In genomic region chr15:95791855-95792254, GRCm38 (mm10) we compare ENCODE assay signal across 8 mouse cellular contexts. TPM values are rescaled to one million over a fixed set of nuclear protein-coding genes. Genes with fewer than 3 reads are reported as not detected.
DNase-seq lines count a peak whose midpoint lies in the region; ATAC-seq and TF ChIP-seq lines count a peak whose summit lies in the region.

No protein-coding gene starts in this region.

- H3K79me2 ChIP-seq in CH12.LX (replicated peaks; ENCODE audit: control insufficient read depth, extremely low read depth, insufficient read depth, poor library complexity, severe bottlenecking) (peaks cover 40% of the 10 kb centered on the region), macrophage (ENCODE audit: inconsistent target) (peaks cover 59% of the 10 kb centered on the region)

- dilution Hi-C loops in CH12.LX (cut with MboI; ENCODE audit: extremely low pct_ligation_motif_present, extremely low pct_unique_long_range_greater_than_20kb, low sequenced_read_pairs), result no loop called here

- DNase-seq in heart, adult 9 months (ENCODE audit: low spot score in 2 of 2), result no peak
- no peak for DNase-seq in CH12.LX (ENCODE audit: extremely low read depth)
- no peak for DNase-seq in forebrain, postnatal 0 days
- no peak for DNase-seq in ovary, adult 18-20 months (ENCODE audit: low spot score)
- no peak for DNase-seq in cerebellum, adult 11 months
- no peak for DNase-seq in thymus, postnatal 36 days

- TF ChIP-seq POLR2A in CH12.LX (IDR thresholded peaks at IDR 0.05; ENCODE audit: low read depth, low read length), result no peak

- TF ChIP-seq CTCF in CH12.LX (conservative IDR thresholded peaks at IDR 0.05 in 1 of 2, IDR thresholded peaks at IDR 0.05 in 1 of 2; ENCODE audit: low read depth in 2 of 2, low read length in 2 of 2), result no peak
- TF ChIP-seq CTCF in forebrain, postnatal 0 days (IDR thresholded peaks at IDR 0.05; ENCODE audit: low read depth), result no peak

- no peaks in the 10 kb centered on the region for H3K36me3 ChIP-seq in heart, embryonic 11.5 days (ENCODE audit: control insufficient read depth, insufficient read depth, low read length)
- H3K36me3 ChIP-seq in CH12.LX (replicated peaks in 1 of 2; ENCODE audit: control insufficient read depth in 1 of 2, insufficient read depth in 1 of 2, low read length in 1 of 2) (peaks cover 0 to 13% of the 10 kb centered on the region in 2 experiments), macrophage (ENCODE audit: inconsistent target) (no peaks in the 10 kb centered on the region)
- H3K36me3 ChIP-seq in forebrain, postnatal 0 days (ENCODE audit: insufficient read depth), result no peaks in the 10 kb centered on the region

- H3K27ac ChIP-seq in heart, embryonic 11.5 days (ENCODE audit: low read depth, low read length), result no peak overlapping the region
- H3K27ac ChIP-seq in CH12.LX (ENCODE audit: insufficient read depth, low read depth) (peak overlapping the region; percentile 48; the same call in 1 of the 2 replicates), macrophage (no peak overlapping the region)
- no peak overlapping the region for H3K27ac ChIP-seq in forebrain, postnatal 0 days (ENCODE audit: low read depth, low read length)

- H3K4me2 ChIP-seq in heart, embryonic 11.5 days, result peak overlapping the region; percentile 72
- H3K4me2 ChIP-seq in CH12.LX (ENCODE audit: insufficient read depth, low read depth, poor library complexity, severe bottlenecking), result peak overlapping the region; percentile 92
- H3K4me2 ChIP-seq in forebrain, postnatal 0 days (ENCODE audit: low read depth), result peak overlapping the region; percentile 90

- TF ChIP-seq RAD21 in CH12.LX (IDR thresholded peaks at IDR 0.05; ENCODE audit: low read depth, low read length), result no peak

- in situ Hi-C loops in CH12.LX (cut with MboI; ENCODE audit: low pct_ligation_motif_present, low pct_unique_long_range_greater_than_20kb, low sequenced_read_pairs), result no loop called here

- no peak for TF ChIP-seq EP300 in CH12.LX (IDR thresholded peaks at IDR 0.05; ENCODE audit: low read length)

- H3K4me1 ChIP-seq in heart, embryonic 11.5 days (ENCODE audit: control insufficient read depth, insufficient read depth, low read length), result peaks cover 33% of the 10 kb centered on the region
- peaks cover 12 to 56% of the 10 kb centered on the region in 2 experiments for H3K4me1 ChIP-seq in CH12.LX (ENCODE audit: control insufficient read depth in 1 of 2, insufficient read depth in 2 of 2)
- 0 out of 2 replicates have a peak, but pooled peaks cover 8% of the 10 kb centered on the region for H3K4me1 ChIP-seq in forebrain, postnatal 0 days (ENCODE audit: insufficient read depth)

- 58% methylated on average over 5 of the region's 5 CpGs for WGBS in heart, embryonic 11.5 days (ENCODE audit: insufficient replicate concordance)
- 55% methylated on average over 5 of the region's 5 CpGs for WGBS in forebrain, postnatal 0 days
- WGBS in macrophage (ENCODE audit: missing documents), result 64% methylated on average over 5 of the region's 5 CpGs

- no peaks in the 10 kb centered on the region for H3K9me3 ChIP-seq in heart, embryonic 11.5 days (replicated peaks; ENCODE audit: control insufficient read depth, low read length)
- peaks cover 4% of the 10 kb centered on the region for H3K9me3 ChIP-seq in CH12.LX (replicated peaks; ENCODE audit: low read length)
- no peaks in the 10 kb centered on the region for H3K9me3 ChIP-seq in forebrain, postnatal 0 days (ENCODE audit: low read length)

- ATAC-seq in heart, embryonic 11.5 days (replicated peaks; ENCODE audit: insufficient number of reproducible peaks, low FRiP score, low TSS enrichment), result no peak
- no peak for ATAC-seq in forebrain, postnatal 0 days

- peak overlapping the region; percentile 84 for H3K4me3 ChIP-seq in heart, embryonic 11.5 days (ENCODE audit: low read depth, low read length)
- H3K4me3 ChIP-seq in CH12.LX (replicated peaks in 1 of 3; ENCODE audit: low read depth in 2 of 3, low read length in 2 of 3, poor library complexity in 1 of 3) (peak overlapping the region; percentile 84 to 91 (median 84)), macrophage (ENCODE audit: inconsistent target) (peak overlapping the region; percentile 52)
- peak overlapping the region; percentile 83 for H3K4me3 ChIP-seq in forebrain, postnatal 0 days (ENCODE audit: low read depth, low read length)

- H3K27me3 ChIP-seq in heart, embryonic 11.5 days (ENCODE audit: control insufficient read depth, insufficient read depth, low read length), result no peaks in the 10 kb centered on the region
- no peaks in the 10 kb centered on the region for H3K27me3 ChIP-seq in CH12.LX (replicated peaks)
- H3K27me3 ChIP-seq in forebrain, postnatal 0 days (ENCODE audit: insufficient read depth, low read length), result no peaks in the 10 kb centered on the region

- H3K9ac ChIP-seq in heart, embryonic 11.5 days (ENCODE audit: low read depth, low read length), result peak overlapping the region; percentile 94
- H3K9ac ChIP-seq in CH12.LX (ENCODE audit: insufficient read depth, low read depth), result peak overlapping the region; percentile 91
- no peak overlapping the region for H3K9ac ChIP-seq in forebrain, postnatal 0 days

TF ChIP-seq in CH12.LX, 34 proteins besides CTCF, POLR2A, EP300 and RAD21:
- TF ChIP-seq NELFE (IDR thresholded peaks at IDR 0.05; ENCODE audit: low read depth, low read length), result no peak
- no peak for TF ChIP-seq TBP (conservative IDR thresholded peaks at IDR 0.05; ENCODE audit: low read depth, low read length)
- TF ChIP-seq ETS1 (conservative IDR thresholded peaks at IDR 0.05; ENCODE audit: low read depth, low read length), result no peak
- no peak for TF ChIP-seq MAX (IDR thresholded peaks at IDR 0.05; ENCODE audit: low read length)
- no peak for TF ChIP-seq IRF4 (IDR thresholded peaks at IDR 0.05; ENCODE audit: low read depth, low read length)
- TF ChIP-seq SMC3 (IDR thresholded peaks at IDR 0.05; ENCODE audit: low read depth, low read length), result no peak
- TF ChIP-seq MYC (IDR thresholded peaks at IDR 0.05; ENCODE audit: low read depth, low read length), result no peak
- no peak for TF ChIP-seq ZMIZ1 (IDR thresholded peaks at IDR 0.05; ENCODE audit: low read depth, low read length)
- TF ChIP-seq ZKSCAN1 (IDR thresholded peaks at IDR 0.05; ENCODE audit: borderline replicate concordance, low read depth, low read length), result no peak
- TF ChIP-seq E2F4 (IDR thresholded peaks at IDR 0.05; ENCODE audit: insufficient replicate concordance, low read depth, low read length), result no peak
- TF ChIP-seq MAFK (IDR thresholded peaks at IDR 0.05; ENCODE audit: insufficient replicate concordance, low read length), result no peak
- TF ChIP-seq KAT2A (IDR thresholded peaks at IDR 0.05; ENCODE audit: insufficient replicate concordance, low read length), result no peak
- no peak for TF ChIP-seq USF1 (IDR thresholded peaks at IDR 0.05; ENCODE audit: low read depth, low read length)
- TF ChIP-seq CHD2 (IDR thresholded peaks at IDR 0.05; ENCODE audit: low read length), result no peak
- no peak for TF ChIP-seq ELF1 (IDR thresholded peaks at IDR 0.05; ENCODE audit: low read depth, low read length)
- TF ChIP-seq MXI1 (IDR thresholded peaks at IDR 0.05; ENCODE audit: low read depth, low read length), result no peak
- TF ChIP-seq POLR2AphosphoS2 (IDR thresholded peaks at IDR 0.05; ENCODE audit: low read depth, low read length), result no peak
- no peak for TF ChIP-seq SIN3A (IDR thresholded peaks at IDR 0.05; ENCODE audit: low read length)

RNA-seq across cellular contexts. Expression of gene Ano6, which starts 1.2 kb away (rescaled TPM):
- 40.9 and 45.7 TPM in 2 replicates for polyA plus RNA-seq in heart, embryonic 11.5 days (2014; fragmentation: Nextera tagmentation; extraction: Ambion mirVana)
- total RNA-seq in CH12.LX (2012; rRNA removed) (18.4 and 21.3 TPM in 2 replicates), CH12.LX (2014; rRNA removed) (14.1 and 14.9 TPM in 2 replicates)
- polyA plus RNA-seq in CH12.LX (2012; ENCODE audit: insufficient read length, low read depth) (24.7 and 27.0 TPM in 2 replicates), macrophage (2018) (71.9 to 124 TPM (median 74.2 TPM) in 3 replicates)
- total RNA-seq in forebrain, postnatal 0 days (2014; rRNA removed), result 21.0 and 32.6 TPM in 2 replicates
- 11.1 and 17.2 TPM in 2 replicates for polyA plus RNA-seq in forebrain, postnatal 0 days (2015; fragmentation: Nextera tagmentation; extraction: Ambion mirVana)
- total RNA-seq in macrophage (2018; cell fraction: chromatin; rRNA removed), result 100 to 1,000 TPM; 179 to 920 (median 223) TPM
- total RNA-seq in macrophage (2018; cell fraction: cytosol; rRNA removed), result 100 to 1,000 TPM in 10 of 26 experiments, 10 to 100 TPM in 16; 54.7 to 124 (median 86.7) TPM
- total RNA-seq in macrophage (2018; cell fraction: nucleus; rRNA removed), result 100 to 1,000 TPM; 107 to 458 (median 178) TPM
